Mouse (Mus musculus): ENCODE data around the gene Mindy2. TPM values are rescaled to one million over a fixed set of nuclear protein-coding genes. Genes with fewer than 3 reads are reported as not detected.

Gene Mindy2
- total and polyA plus RNA-seq, 3 experiments: 6.3 to 6.8 TPM; not detected in 1

DNA sequence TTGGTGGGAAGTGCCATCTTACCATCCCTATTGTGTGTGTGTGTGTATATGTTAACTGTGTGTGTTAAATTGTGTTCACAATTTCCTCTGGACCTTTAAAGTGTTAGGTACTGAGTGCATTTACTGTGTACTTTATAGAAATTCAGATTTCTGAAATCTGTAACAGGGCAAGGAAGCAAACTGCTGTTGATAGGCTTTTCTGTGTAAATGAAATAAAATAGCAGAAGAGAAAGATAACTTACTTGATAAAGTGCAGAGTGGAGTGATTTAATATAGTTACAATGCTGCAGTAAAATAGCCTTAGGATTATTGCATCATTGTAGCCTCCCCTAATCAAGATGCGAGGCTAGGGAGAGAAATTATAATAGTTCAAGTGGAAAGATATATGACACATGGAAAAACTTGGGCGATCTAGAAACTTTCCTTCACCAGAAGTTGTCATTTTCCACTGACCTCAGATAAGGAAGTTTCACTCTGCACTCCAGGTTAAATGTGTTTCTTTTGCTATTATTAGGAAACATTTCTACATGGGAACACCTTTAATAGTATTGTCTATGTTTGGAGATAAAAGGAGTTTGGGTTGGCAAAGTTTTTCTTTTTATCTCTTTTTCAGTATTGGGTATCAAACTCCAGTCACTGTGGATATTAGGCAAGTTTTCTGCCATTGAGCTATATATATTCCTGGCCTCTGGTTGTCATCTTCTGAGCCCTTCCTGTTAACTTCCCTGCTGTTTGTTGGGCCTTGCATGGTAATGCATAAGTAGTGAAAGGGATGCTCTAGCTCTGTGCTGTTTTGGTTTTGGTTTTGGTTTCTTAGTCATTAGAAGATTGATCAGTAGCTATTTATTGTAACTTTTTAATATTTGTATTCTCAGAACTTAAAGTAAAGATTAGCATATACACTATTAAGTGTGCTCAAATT is 35.1 kb upstream of the Mindy2 start:
- Histone ChIP-seq H3K36me3 (ENCODE audit: control insufficient read depth in 1 of 2, insufficient read depth in 2 of 2, low read length in 2 of 2) (peaks cover 0 to 64% of the 10 kb centered on the region in 2 experiments; a peak in 2 of 4 replicates), H3K4me1 (ENCODE audit: control insufficient read depth in 1 of 2, insufficient read depth in 2 of 2, low read length in 2 of 2) (peaks cover 21 to 42% of the 10 kb centered on the region in 2 experiments), H3K9ac (ENCODE audit: control insufficient read depth, low read depth, low read length, poor library complexity, severe bottlenecking) (no peak overlapping the region), H3K27ac (ENCODE audit: control insufficient read depth, low read depth, low read length) (no peak overlapping the region), H3K4me3 (ENCODE audit: control insufficient read depth in 1 of 2, insufficient read depth in 1 of 2, low read depth in 2 of 2, low read length in 2 of 2) (no peak overlapping the region), H3K79me2 (ENCODE audit: control insufficient read depth, insufficient read depth, low read length, poor library complexity) (peaks cover 53% of the 10 kb centered on the region), H3K27me3 (ENCODE audit: control insufficient read depth in 1 of 2, insufficient read depth in 2 of 2, low read length in 2 of 2) (no peaks in the 10 kb centered on the region), H3K9me3 (replicated peaks; ENCODE audit: insufficient read depth, low read length) (no peaks in the 10 kb centered on the region)
- DNase-seq (ENCODE audit: low read depth, low spot score): no peak
- TF ChIP-seq GATA1 (IDR thresholded peaks at IDR 0.05; ENCODE audit: low read depth, low read length): peak; percentile 43; the same call in 1 of the 2 replicates
- TF ChIP-seq GABPA (IDR thresholded peaks at IDR 0.05; ENCODE audit: low read depth, low read length): no peak
- peak; percentile 93 for TF ChIP-seq RCOR1 (IDR thresholded peaks at IDR 0.05; ENCODE audit: low read depth, low read length)
- 0 out of 2 replicates have a peak, but pooled peaks have one; percentile 27 for TF ChIP-seq TCF12 (IDR thresholded peaks at IDR 0.05; ENCODE audit: low read depth, low read length)

DNA sequence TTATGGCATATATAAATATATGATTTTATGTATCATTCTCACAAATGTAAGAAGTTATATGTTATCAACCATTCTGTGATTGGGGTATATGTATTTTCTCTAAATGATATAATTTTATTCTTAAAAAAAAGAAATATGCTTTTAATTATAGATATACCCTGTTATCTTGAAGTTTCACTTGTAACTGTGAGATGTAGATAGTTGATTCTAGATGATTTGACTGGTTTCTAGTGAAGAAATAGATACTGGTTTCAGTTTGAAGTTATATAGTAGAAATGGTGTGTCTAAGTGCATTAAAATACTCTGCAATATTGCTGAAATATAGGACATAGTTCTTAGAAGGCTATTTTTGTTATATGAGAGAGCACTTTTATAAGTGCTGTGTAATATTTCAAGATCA is 33.6 kb upstream of the Mindy2 start:
- no peaks in the 10 kb centered on the region for H3K27me3 ChIP-seq (ENCODE audit: control insufficient read depth in 1 of 2, insufficient read depth in 2 of 2, low read length in 2 of 2)
- H3K4me1 ChIP-seq (ENCODE audit: control insufficient read depth in 1 of 2, insufficient read depth in 2 of 2, low read length in 2 of 2): peaks cover 19 to 40% of the 10 kb centered on the region in 2 experiments
- H3K27ac ChIP-seq (ENCODE audit: control insufficient read depth, low read depth, low read length): no peak overlapping the region
- peaks cover 57% of the 10 kb centered on the region for H3K79me2 ChIP-seq (ENCODE audit: control insufficient read depth, insufficient read depth, low read length, poor library complexity)
- H3K36me3 ChIP-seq (ENCODE audit: control insufficient read depth in 1 of 2, insufficient read depth in 2 of 2, low read length in 2 of 2): peaks cover 0 to 70% of the 10 kb centered on the region in 2 experiments; a peak in 2 of 4 replicates
- TF ChIP-seq POLR2A (IDR thresholded peaks at IDR 0.05; ENCODE audit: control insufficient read depth in 1 of 2, insufficient read depth in 1 of 2, low read depth in 1 of 2, low read length in 2 of 2, poor library complexity in 1 of 2): no peak
- TF ChIP-seq HCFC1 (IDR thresholded peaks at IDR 0.05; ENCODE audit: low read depth, low read length): no peak
- TF ChIP-seq GABPA (IDR thresholded peaks at IDR 0.05; ENCODE audit: low read depth, low read length): no peak
- TF ChIP-seq TCF12 (IDR thresholded peaks at IDR 0.05; ENCODE audit: low read depth, low read length): peak; percentile 64; the same call in 1 of the 2 replicates
- no peak for TF ChIP-seq TBP (IDR thresholded peaks at IDR 0.05; ENCODE audit: low read depth, low read length)
- no peak for TF ChIP-seq ZNF384 (IDR thresholded peaks at IDR 0.05; ENCODE audit: low read depth, low read length)
- no peak for TF ChIP-seq RAD21 (IDR thresholded peaks at IDR 0.05; ENCODE audit: low read depth, low read length)
- TF ChIP-seq MYB (IDR thresholded peaks at IDR 0.05; ENCODE audit: low read depth, low read length): no peak
- TF ChIP-seq MAFK (IDR thresholded peaks at IDR 0.05; ENCODE audit: borderline replicate concordance, low read depth, low read length): no peak
- TF ChIP-seq CHD2 (IDR thresholded peaks at IDR 0.05; ENCODE audit: low read length): no peak
- no peak for TF ChIP-seq RCOR1 (IDR thresholded peaks at IDR 0.05; ENCODE audit: low read depth, low read length)
- peak; percentile 16 to 40; a peak in 1 of 4 replicates for TF ChIP-seq EP300 (IDR thresholded peaks at IDR 0.05; ENCODE audit: low read depth in 1 of 2, low read length in 2 of 2)
- peak; percentile 51; the same call in 1 of the 2 replicates for TF ChIP-seq GATA1 (IDR thresholded peaks at IDR 0.05; ENCODE audit: low read depth, low read length)
- TF ChIP-seq UBTF (IDR thresholded peaks at IDR 0.05; ENCODE audit: borderline replicate concordance, insufficient read depth, low read depth, low read length): no peak
- no peak for TF ChIP-seq ELF1 (IDR thresholded peaks at IDR 0.05; ENCODE audit: low read depth, low read length)
- no peak for TF ChIP-seq ZC3H11A (IDR thresholded peaks at IDR 0.05; ENCODE audit: low read depth, low read length)
- no peak for TF ChIP-seq NRF1 (IDR thresholded peaks at IDR 0.05; ENCODE audit: insufficient read depth, low read depth, low read length, poor library complexity, severe bottlenecking)
- no peak for TF ChIP-seq E2F4 (IDR thresholded peaks at IDR 0.05; ENCODE audit: borderline replicate concordance, low read depth, low read length)
- TF ChIP-seq NELFE (IDR thresholded peaks at IDR 0.05; ENCODE audit: low read depth, low read length): no peak
- no peak for TF ChIP-seq POLR2AphosphoS2 (IDR thresholded peaks at IDR 0.05; ENCODE audit: low read length)
- TF ChIP-seq CHD1 (IDR thresholded peaks at IDR 0.05; ENCODE audit: low read depth, low read length): no peak
- no peak for TF ChIP-seq CTCF (IDR thresholded peaks at IDR 0.05 in 2 of 3, conservative IDR thresholded peaks at IDR 0.05 in 1 of 3; ENCODE audit: control insufficient read depth in 1 of 3, insufficient read depth in 1 of 3, low read depth in 2 of 3, low read length in 3 of 3, poor library complexity in 1 of 3, severe bottlenecking in 1 of 3)
- TF ChIP-seq ZKSCAN1 (IDR thresholded peaks at IDR 0.05; ENCODE audit: low read depth, low read length): no peak
- no peak for TF ChIP-seq USF1 (IDR thresholded peaks at IDR 0.05; ENCODE audit: low read depth, low read length)
- TF ChIP-seq ZMIZ1 (IDR thresholded peaks at IDR 0.05; ENCODE audit: low read depth, low read length): no peak
- TF ChIP-seq SMC3 (IDR thresholded peaks at IDR 0.05; ENCODE audit: low read depth, low read length): no peak
- H3K9ac ChIP-seq (ENCODE audit: control insufficient read depth, low read depth, low read length, poor library complexity, severe bottlenecking): no peak overlapping the region
- DNase-seq (ENCODE audit: low read depth, low spot score): no peak
- H3K4me3 ChIP-seq (ENCODE audit: control insufficient read depth in 1 of 2, insufficient read depth in 1 of 2, low read depth in 2 of 2, low read length in 2 of 2): no peak overlapping the region
- no peaks in the 10 kb centered on the region for H3K9me3 ChIP-seq (replicated peaks; ENCODE audit: insufficient read depth, low read length)

Data from MEL (cell line).